Comparison of ENCODE assay signal across 22 mouse cellular contexts in the genomic region with DNA sequence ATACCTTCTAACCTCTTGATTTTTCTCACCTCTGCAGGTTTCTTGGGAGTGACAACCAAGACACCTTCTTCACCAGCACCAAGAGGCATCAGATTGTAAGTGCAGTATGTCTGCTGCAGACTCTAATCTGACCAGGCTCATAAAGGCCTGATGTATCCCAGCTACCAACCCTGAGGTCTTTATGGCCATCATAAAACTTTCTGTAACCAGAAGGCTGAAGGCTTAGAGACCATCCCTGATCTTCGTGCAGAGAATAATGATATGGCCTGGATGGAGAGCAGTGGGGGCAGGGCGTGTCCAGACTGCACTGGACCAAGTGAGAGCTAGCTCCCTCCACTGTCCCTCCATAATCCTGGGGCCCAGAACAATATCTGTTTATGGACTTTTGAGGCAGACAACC. TPM values are rescaled to one million over a fixed set of nuclear protein-coding genes. Genes with fewer than 3 reads are reported as not detected.
DNase-seq lines count a peak whose midpoint lies in the region; ATAC-seq lines count a peak whose summit lies in the region.
"Had no signal": no experiment of that assay in that cellular context is flagged by ENCODE, and none has a peak within 500 bp of the region (broad histone marks: within the 10 kb centered on the region; RNA-seq: fewer than 3 reads in every experiment).

No protein-coding gene starts in this region.

- no peaks in the 10 kb centered on the region for H3K27me3 ChIP-seq in midbrain, embryonic 11.5 days (ENCODE audit: control insufficient read depth, insufficient read depth, low read length)
- no peaks in the 10 kb centered on the region for H3K27me3 ChIP-seq in midbrain, embryonic 13.5 days
- no peaks in the 10 kb centered on the region for H3K27me3 ChIP-seq in intestine, embryonic 15.5 days (replicated peaks)
- no peaks in the 10 kb centered on the region for H3K27me3 ChIP-seq in intestine, embryonic 16.5 days (replicated peaks; ENCODE audit: control insufficient read depth, insufficient read depth, low read length)
- H3K27me3 ChIP-seq: embryonic facial prominence, embryonic 13.5 days; embryonic facial prominence, embryonic 15.5 days had no signal

- 85% methylated on average over 2 of the region's 2 CpGs for WGBS in midbrain, embryonic 11.5 days
- 85% methylated on average over 2 of the region's 2 CpGs for WGBS in midbrain, embryonic 13.5 days
- 30% methylated on average over 2 of the region's 2 CpGs for WGBS in intestine, embryonic 15.5 days
- WGBS in intestine, embryonic 16.5 days, result 32% methylated on average over 2 of the region's 2 CpGs

- H3K9ac ChIP-seq in midbrain, embryonic 11.5 days (ENCODE audit: low read length), result no peak overlapping the region
- no peak overlapping the region for H3K9ac ChIP-seq in midbrain, embryonic 13.5 days (replicated peaks)
- H3K9ac ChIP-seq in intestine, embryonic 15.5 days, result no peak overlapping the region
- no peak overlapping the region for H3K9ac ChIP-seq in intestine, embryonic 16.5 days (ENCODE audit: low read depth, low read length)
- H3K9ac ChIP-seq: embryonic facial prominence, embryonic 13.5 days; embryonic facial prominence, embryonic 15.5 days; forebrain, embryonic 12.5 days had no signal

- no peak overlapping the region for H3K4me3 ChIP-seq in midbrain, embryonic 11.5 days (ENCODE audit: low read depth, low read length)
- H3K4me3 ChIP-seq in midbrain, embryonic 13.5 days (replicated peaks), result no peak overlapping the region
- no peak overlapping the region for H3K4me3 ChIP-seq in intestine, embryonic 15.5 days (replicated peaks)
- H3K4me3 ChIP-seq in intestine, embryonic 16.5 days (ENCODE audit: low read length), result no peak overlapping the region
- H3K4me3 ChIP-seq: embryonic facial prominence, embryonic 13.5 days; embryonic facial prominence, embryonic 15.5 days; erythroblast, embryonic 14.5 days; forebrain, embryonic 10.5 days; forebrain, embryonic 12.5 days had no signal

- H3K4me2 ChIP-seq in midbrain, embryonic 11.5 days, result no peak overlapping the region
- no peak overlapping the region for H3K4me2 ChIP-seq in midbrain, embryonic 13.5 days (replicated peaks)
- no peak overlapping the region for H3K4me2 ChIP-seq in intestine, embryonic 15.5 days (replicated peaks)
- H3K4me2 ChIP-seq in intestine, embryonic 16.5 days (ENCODE audit: low read depth, low read length), result no peak overlapping the region
- H3K4me2 ChIP-seq: embryonic facial prominence, embryonic 13.5 days; embryonic facial prominence, embryonic 15.5 days; forebrain, embryonic 12.5 days had no signal

- no peaks in the 10 kb centered on the region for H3K9me3 ChIP-seq in midbrain, embryonic 11.5 days (ENCODE audit: control insufficient read depth, low read length)
- no peaks in the 10 kb centered on the region for H3K9me3 ChIP-seq in midbrain, embryonic 13.5 days
- no peaks in the 10 kb centered on the region for H3K9me3 ChIP-seq in intestine, embryonic 15.5 days
- no peaks in the 10 kb centered on the region for H3K9me3 ChIP-seq in intestine, embryonic 16.5 days (ENCODE audit: control insufficient read depth, low read length)
- H3K9me3 ChIP-seq: embryonic facial prominence, embryonic 13.5 days; embryonic facial prominence, embryonic 15.5 days; forebrain, embryonic 10.5 days; forebrain, embryonic 12.5 days had no signal

- no peaks in the 10 kb centered on the region for H3K4me1 ChIP-seq in midbrain, embryonic 11.5 days (ENCODE audit: control insufficient read depth, insufficient read depth, low read length)
- H3K4me1 ChIP-seq in midbrain, embryonic 13.5 days (replicated peaks), result no peaks in the 10 kb centered on the region
- no peaks in the 10 kb centered on the region for H3K4me1 ChIP-seq in intestine, embryonic 15.5 days (replicated peaks)
- H3K4me1 ChIP-seq in intestine, embryonic 16.5 days (ENCODE audit: control insufficient read depth, insufficient read depth, low read length), result no peaks in the 10 kb centered on the region
- H3K4me1 ChIP-seq: embryonic facial prominence, embryonic 13.5 days; embryonic facial prominence, embryonic 15.5 days; forebrain, embryonic 10.5 days; forebrain, embryonic 12.5 days had no signal

- H3K27ac ChIP-seq in midbrain, embryonic 11.5 days (ENCODE audit: low read depth, low read length), result no peak overlapping the region
- H3K27ac ChIP-seq in midbrain, embryonic 13.5 days, result no peak overlapping the region
- no peak overlapping the region for H3K27ac ChIP-seq in intestine, embryonic 15.5 days
- H3K27ac ChIP-seq in intestine, embryonic 16.5 days (ENCODE audit: low read length), result no peak overlapping the region
- H3K27ac ChIP-seq: embryonic facial prominence, embryonic 13.5 days; embryonic facial prominence, embryonic 15.5 days; forebrain, embryonic 10.5 days; forebrain, embryonic 12.5 days had no signal

- DNase-seq in midbrain, embryonic 11.5 days (ENCODE audit: low spot score, missing footprints), result peak; percentile 53
- no peak for DNase-seq in kidney, adult 8-10 months
- DNase-seq: adrenal gland, adult 2 months; adrenal gland, postnatal 10 days; adrenal gland, postnatal 25 days; cerebellum, adult 11 months; cerebellum, adult 18-20 months; cerebellum, adult 8-10 months; cerebellum, adult 9-11 months; cerebellum, postnatal 14 days; cerebellum, postnatal 36 days; embryo, embryonic 11 days had no signal

- ATAC-seq in midbrain, embryonic 11.5 days (ENCODE audit: low FRiP score), result no peak
- ATAC-seq in midbrain, embryonic 13.5 days, result no peak
- ATAC-seq in intestine, embryonic 15.5 days, result peak; percentile 67
- ATAC-seq in intestine, embryonic 16.5 days, result peak; percentile 63
- ATAC-seq: forebrain, embryonic 14.5 days; forebrain, embryonic 16.5 days had no signal

- no peaks in the 10 kb centered on the region for H3K36me3 ChIP-seq in midbrain, embryonic 11.5 days (ENCODE audit: control insufficient read depth, insufficient read depth, low read length)
- no peaks in the 10 kb centered on the region for H3K36me3 ChIP-seq in midbrain, embryonic 13.5 days
- no peaks in the 10 kb centered on the region for H3K36me3 ChIP-seq in intestine, embryonic 15.5 days
- no peaks in the 10 kb centered on the region for H3K36me3 ChIP-seq in intestine, embryonic 16.5 days (ENCODE audit: control insufficient read depth, insufficient read depth, low read length)
- H3K36me3 ChIP-seq: embryonic facial prominence, embryonic 13.5 days; embryonic facial prominence, embryonic 15.5 days; forebrain, embryonic 10.5 days; forebrain, embryonic 12.5 days had no signal

RNA-seq across cellular contexts. Expression of gene Ano7, which starts 13.5 kb away (rescaled TPM):
- polyA plus RNA-seq in midbrain, embryonic 11.5 days (2014; fragmentation: Nextera tagmentation; extraction: Ambion mirVana), result 0.31 TPM in 1 of 2 replicates, not detected in the other
- polyA plus RNA-seq in midbrain, embryonic 13.5 days (2015; fragmentation: Nextera tagmentation; extraction: Ambion mirVana), result 0.34 and 0.46 TPM in 2 replicates
- polyA plus RNA-seq in intestine, embryonic 15.5 days (2015; fragmentation: Nextera tagmentation; extraction: Ambion mirVana), result 1.8 and 2.0 TPM in 2 replicates
- polyA plus RNA-seq in intestine, embryonic 16.5 days (2015; fragmentation: Nextera tagmentation; extraction: Ambion mirVana), result 2.2 and 2.6 TPM in 2 replicates
- polyA plus RNA-seq: erythroblast, embryonic 14.5 days; forebrain, embryonic 12.5 days; forebrain, embryonic 14.5 days had no signal

RNA-seq across cellular contexts. Expression of gene Pask, which starts 43.9 kb away (rescaled TPM):
- polyA plus RNA-seq in midbrain, embryonic 11.5 days (2014; fragmentation: Nextera tagmentation; extraction: Ambion mirVana), result 15.0 and 16.0 TPM in 2 replicates
- polyA plus RNA-seq in midbrain, embryonic 13.5 days (2015; fragmentation: Nextera tagmentation; extraction: Ambion mirVana), result 9.9 and 10.0 TPM in 2 replicates
- 9.2 and 10.6 TPM in 2 replicates for polyA plus RNA-seq in intestine, embryonic 15.5 days (2015; fragmentation: Nextera tagmentation; extraction: Ambion mirVana)
- polyA plus RNA-seq in intestine, embryonic 16.5 days (2015; fragmentation: Nextera tagmentation; extraction: Ambion mirVana), result 7.4 and 7.8 TPM in 2 replicates

RNA-seq across cellular contexts. Expression of gene Ppp1r7, which starts 44.5 kb away (rescaled TPM):
- polyA plus RNA-seq in midbrain, embryonic 11.5 days (2014; fragmentation: Nextera tagmentation; extraction: Ambion mirVana), result 88.5 and 94.8 TPM in 2 replicates
- 55.6 and 61.1 TPM in 2 replicates for polyA plus RNA-seq in midbrain, embryonic 13.5 days (2015; fragmentation: Nextera tagmentation; extraction: Ambion mirVana)
- 53.0 and 79.4 TPM in 2 replicates for polyA plus RNA-seq in intestine, embryonic 15.5 days (2015; fragmentation: Nextera tagmentation; extraction: Ambion mirVana)
- 50.8 and 58.7 TPM in 2 replicates for polyA plus RNA-seq in intestine, embryonic 16.5 days (2015; fragmentation: Nextera tagmentation; extraction: Ambion mirVana)

Comparison
In these comparisons a context has a peak if more than half of its experiments do, and no peak if none do; other contexts are left out.
1. ATAC-seq: peak in intestine, embryonic 15.5 days (single experiment) and intestine, embryonic 16.5 days (single experiment); none in midbrain, embryonic 11.5 days (single experiment) and midbrain, embryonic 13.5 days (single experiment).